Mouse (Mus musculus) heart, embryonic 13.5 days (tissue): ENCODE measurements at regions not wholly inside any gene's neighbourhood (a gene's known extent, or its start where the extent isn't known, plus 50 kb on each side); places are given as distances from the start of the nearest gene placed in this dataset.
"Not testable (repeated sequence)": the region's sequence is repeated elsewhere in the genome, so short reads cannot be mapped to it uniquely, and the experiment has no call there.

Source experiments
- ATAC-seq: fragments of 200-750 bp; cut with Nextera tagmentation; 2 replicates; pipeline ENCODE4 v1.8.0; 2017; ENCODE audit warnings: moderate TSS enrichment; ENCODE audit not compliant: insufficient number of reproducible peaks, low FRiP score, low TSS enrichment; ENCODE audit errors: extremely low read depth
- H3K27ac ChIP-seq: fragments of 300-500 bp; sonication (generic); replicated peaks from 2 replicates; pipeline ENCODE4 v1.5.1; 2015; ENCODE audit warnings: moderate library complexity, mild to moderate bottlenecking, inconsistent platforms
- H3K27me3 ChIP-seq: fragments of 300-500 bp; sonication (generic); replicated peaks from 2 replicates; pipeline ENCODE4 v1.6.1; 2015; ENCODE audit warnings: mild to moderate bottlenecking, inconsistent platforms
- H3K36me3 ChIP-seq: fragments of 300-500 bp; sonication (generic); 2 replicates; pipeline ENCODE4 v1.6.1; 2015; ENCODE audit warnings: mild to moderate bottlenecking, inconsistent platforms
- H3K4me1 ChIP-seq: fragments of 300-500 bp; sonication (generic); 2 replicates; pipeline ENCODE4 v1.6.1; 2015; ENCODE audit warnings: inconsistent platforms
- H3K4me2 ChIP-seq: fragments of 300-500 bp; sonication (generic); 2 replicates; pipeline ENCODE4 v1.6.1; 2015; ENCODE audit warnings: inconsistent platforms, mild to moderate bottlenecking, moderate library complexity
- H3K4me3 ChIP-seq: fragments of 300-500 bp; sonication (generic); 2 replicates; pipeline ENCODE4 v1.5.1; 2015; ENCODE audit warnings: moderate library complexity, mild to moderate bottlenecking, inconsistent platforms
- H3K9ac ChIP-seq: fragments of 300-500 bp; sonication (generic); 2 replicates; pipeline ENCODE4 v1.6.1; 2015; ENCODE audit warnings: inconsistent platforms, mild to moderate bottlenecking, moderate library complexity
- H3K9me3 ChIP-seq: fragments of 300-500 bp; sonication (generic); 2 replicates; pipeline ENCODE4 v1.6.1; 2016; ENCODE audit warnings: inconsistent platforms
- WGBS: fragments of 180-500 bp; shearing (Covaris S2); methylation state at CpG from one replicate; pipeline ENCODE4 v1.1.7; 2015; ENCODE audit warnings: mixed read lengths; 5-methylcytosine and 5-hydroxymethylcytosine counted together

DNA sequence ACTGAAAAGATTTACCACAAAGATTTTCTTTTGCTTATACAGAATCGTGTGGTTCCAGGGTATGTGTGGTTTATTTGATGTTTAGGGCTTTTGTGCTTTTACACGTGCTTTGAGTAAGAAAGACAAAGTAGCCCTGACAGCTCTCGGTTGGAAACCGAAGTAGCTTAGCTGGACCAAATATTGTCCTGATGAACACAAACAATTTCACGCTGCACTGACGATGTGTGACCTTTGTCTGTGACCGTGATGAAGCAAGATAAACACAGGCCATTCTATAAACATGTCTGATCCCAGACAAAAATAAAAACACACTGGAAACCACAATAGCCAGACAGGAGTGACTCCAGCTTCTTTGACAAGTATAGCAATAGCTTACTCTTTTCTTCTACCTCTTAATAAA is 262.2 kb upstream of the Sfrp2 start:
- no peak overlapping the region for H3K9ac ChIP-seq
- H3K27ac ChIP-seq, result no peak overlapping the region
- no peaks in the 10 kb centered on the region for H3K27me3 ChIP-seq
- WGBS, result 63% methylated on average over 7 of the region's 7 CpGs
- H3K4me1 ChIP-seq, result no peaks in the 10 kb centered on the region
- no peak for ATAC-seq
- H3K9me3 ChIP-seq, result no peaks in the 10 kb centered on the region
- H3K4me2 ChIP-seq, result no peak overlapping the region
- H3K4me3 ChIP-seq, result no peak overlapping the region
- H3K36me3 ChIP-seq, result no peaks in the 10 kb centered on the region

DNA sequence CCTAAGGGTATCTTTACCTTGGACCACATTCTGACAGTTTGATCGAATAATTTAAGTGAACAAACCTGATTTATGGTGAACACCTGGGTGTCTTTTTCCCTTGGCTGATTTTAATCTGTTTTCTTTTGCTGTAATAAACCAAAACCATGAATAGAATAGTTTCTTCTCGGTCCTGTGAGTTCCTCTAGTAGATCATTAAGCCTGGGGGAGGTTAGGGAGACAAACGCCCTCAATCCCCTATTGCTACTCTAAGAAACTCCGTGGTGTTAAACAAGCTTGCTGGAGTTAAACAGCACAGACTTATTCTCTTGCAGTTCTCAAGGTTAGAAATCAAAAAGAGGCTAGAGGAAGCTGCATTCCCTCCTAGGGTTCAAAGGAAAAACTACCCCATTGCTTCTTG is 249.5 kb upstream of the Sfrp2 start:
- 0 out of 2 replicates have a peak, but pooled peaks cover 2% of the 10 kb centered on the region for H3K4me1 ChIP-seq

GRCm38 (mm10) chr3:83517914-83518635 is 248.0 kb upstream of the Sfrp2 start:
- Histone ChIP-seq H3K27me3 (no peaks in the 10 kb centered on the region), H3K4me1 (0 out of 2 replicates have a peak, but pooled peaks cover 2% of the 10 kb centered on the region), H3K27ac (no peak overlapping the region), H3K4me2 (no peak overlapping the region), H3K9ac (no peak overlapping the region), H3K4me3 (no peak overlapping the region), H3K9me3 (no peaks in the 10 kb centered on the region), H3K36me3 (no peaks in the 10 kb centered on the region)
- 58% methylated on average over 6 of the region's 6 CpGs for WGBS
- no peak for ATAC-seq

More for the DNA sequence above, 249.5 kb upstream of the Sfrp2 start:
- Histone ChIP-seq H3K36me3 (no peaks in the 10 kb centered on the region), H3K4me3 (no peak overlapping the region), H3K4me2 (no peak overlapping the region), H3K27ac (no peak overlapping the region), H3K9me3 (no peaks in the 10 kb centered on the region), H3K27me3 (no peaks in the 10 kb centered on the region), H3K9ac (no peak overlapping the region)
- WGBS, result 56% methylated on average over 4 of the region's 4 CpGs
- ATAC-seq, result no peak

DNA sequence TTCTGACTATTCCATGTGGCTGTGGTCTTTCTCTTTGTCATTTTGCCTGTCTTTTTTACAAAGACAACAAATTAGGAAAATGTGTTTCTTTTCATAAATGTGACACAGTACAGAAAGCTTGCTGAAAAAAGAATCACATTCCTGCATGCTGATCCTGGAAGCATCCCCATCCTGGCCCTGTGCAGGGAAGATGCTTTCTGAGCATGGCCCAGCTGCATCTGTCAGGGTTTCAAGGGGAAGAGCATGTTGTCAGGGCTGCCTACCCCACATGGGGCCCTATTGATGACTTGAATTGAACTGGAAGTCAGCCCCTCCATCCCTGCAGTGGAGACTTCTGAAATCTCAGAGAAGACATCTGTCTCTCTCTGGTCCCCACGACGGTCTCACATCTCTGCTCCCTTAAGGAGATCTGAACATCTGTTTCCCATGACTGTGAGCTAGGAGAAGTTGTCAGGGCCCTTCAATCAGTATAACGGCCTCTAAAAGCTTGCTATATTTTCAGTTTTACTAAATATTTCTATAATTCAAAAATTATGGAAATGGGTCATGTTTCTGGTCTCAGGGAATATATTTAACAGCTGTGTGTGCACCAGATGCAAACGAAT is 235.8 kb upstream of the Sfrp2 start:
- Histone ChIP-seq H3K36me3 (no peaks in the 10 kb centered on the region), H3K4me3 (no peak overlapping the region), H3K9me3 (no peaks in the 10 kb centered on the region), H3K9ac (no peak overlapping the region), H3K4me1 (no peaks in the 10 kb centered on the region), H3K27ac (no peak overlapping the region), H3K4me2 (no peak overlapping the region), H3K27me3 (no peaks in the 10 kb centered on the region)
- 70% methylated on average over 4 of the region's 4 CpGs for WGBS
- ATAC-seq, result no peak

- H3K4me3 ChIP-seq, H3K9me3 ChIP-seq, H3K27me3 ChIP-seq, H3K4me2 ChIP-seq, H3K9ac ChIP-seq, ATAC-seq, H3K27ac ChIP-seq, H3K36me3 ChIP-seq, H3K4me1 ChIP-seq: not testable (repeated sequence)
- 53% methylated on average over 5 of the region's 5 CpGs for WGBS
Measured at GRCm38 (mm10) chr3:83536624-83537023, 229.5 kb upstream of the Sfrp2 start.

DNA sequence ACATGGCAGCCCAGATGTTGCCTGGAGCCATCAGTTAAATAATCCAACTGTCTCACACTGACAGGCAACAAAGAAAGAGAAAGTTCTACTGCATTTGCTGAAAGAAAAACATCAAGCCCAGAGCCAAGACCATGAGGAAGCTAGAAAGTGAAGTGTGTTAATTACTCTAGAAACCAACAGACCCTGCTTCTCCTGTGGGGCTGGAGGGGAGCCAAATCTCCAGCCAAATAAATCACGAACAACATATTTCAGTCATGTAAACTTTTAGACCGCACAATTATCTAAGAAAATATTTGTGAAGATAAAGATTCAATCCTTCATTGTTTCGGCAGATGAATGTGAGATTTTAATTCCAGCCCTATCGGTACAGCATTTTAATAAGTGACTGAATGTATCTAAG is 228.9 kb upstream of the Sfrp2 start:
- H3K4me1 ChIP-seq, result no peaks in the 10 kb centered on the region
- H3K4me2 ChIP-seq, result no peak overlapping the region
- H3K27me3 ChIP-seq, result no peaks in the 10 kb centered on the region
- no peaks in the 10 kb centered on the region for H3K9me3 ChIP-seq
- no peak overlapping the region for H3K4me3 ChIP-seq
- H3K27ac ChIP-seq, result peak overlapping the region; percentile 42; the same call in 1 of the 2 replicates
- no peak overlapping the region for H3K9ac ChIP-seq
- ATAC-seq, result no peak
- 55% methylated on average over 4 of the region's 4 CpGs for WGBS
- no peaks in the 10 kb centered on the region for H3K36me3 ChIP-seq

- no peaks in the 10 kb centered on the region for H3K9me3 ChIP-seq
Measured at GRCm38 (mm10) chr3:83537711-83538110, 228.4 kb upstream of the Sfrp2 start.

DNA sequence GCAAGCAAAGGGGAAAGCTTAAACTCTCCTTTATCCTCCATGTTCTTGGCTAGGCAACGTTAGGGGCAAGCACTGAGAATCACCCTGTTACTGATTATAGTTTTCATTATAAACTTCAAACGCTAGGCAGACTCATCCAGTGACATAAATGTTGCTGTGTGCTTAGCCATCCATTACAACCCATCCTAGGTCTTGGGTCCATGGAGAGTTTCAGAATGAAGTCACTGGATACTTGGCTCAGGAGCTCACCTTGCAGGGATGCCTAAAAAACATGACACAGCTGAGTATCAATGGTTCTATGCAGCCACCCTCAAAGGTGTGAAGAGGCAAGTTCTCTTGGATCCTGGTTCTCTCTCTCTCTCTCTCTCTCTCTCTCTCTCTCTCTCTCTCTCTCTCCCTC is 227.2 kb upstream of the Sfrp2 start:
- 60% methylated on average over 2 of the region's 2 CpGs for WGBS
- no peak overlapping the region for H3K4me3 ChIP-seq
- no peaks in the 10 kb centered on the region for H3K36me3 ChIP-seq
- no peaks in the 10 kb centered on the region for H3K4me1 ChIP-seq
- no peaks in the 10 kb centered on the region for H3K9me3 ChIP-seq
- H3K4me2 ChIP-seq, result no peak overlapping the region
- no peak overlapping the region for H3K27ac ChIP-seq
- no peak for ATAC-seq
- no peaks in the 10 kb centered on the region for H3K27me3 ChIP-seq
- H3K9ac ChIP-seq, result no peak overlapping the region

More at GRCm38 (mm10) chr3:83537711-83538110, 228.4 kb upstream of the Sfrp2 start:
- no peaks in the 10 kb centered on the region for H3K4me1 ChIP-seq
- H3K36me3 ChIP-seq, result no peaks in the 10 kb centered on the region
- no peak overlapping the region for H3K9ac ChIP-seq
- H3K27ac ChIP-seq, result no peak overlapping the region
- H3K27me3 ChIP-seq, result no peaks in the 10 kb centered on the region
- H3K4me3 ChIP-seq, result no peak overlapping the region
- 74% methylated on average over 7 of the region's 7 CpGs for WGBS
- no peak for ATAC-seq
- no peak overlapping the region for H3K4me2 ChIP-seq

DNA sequence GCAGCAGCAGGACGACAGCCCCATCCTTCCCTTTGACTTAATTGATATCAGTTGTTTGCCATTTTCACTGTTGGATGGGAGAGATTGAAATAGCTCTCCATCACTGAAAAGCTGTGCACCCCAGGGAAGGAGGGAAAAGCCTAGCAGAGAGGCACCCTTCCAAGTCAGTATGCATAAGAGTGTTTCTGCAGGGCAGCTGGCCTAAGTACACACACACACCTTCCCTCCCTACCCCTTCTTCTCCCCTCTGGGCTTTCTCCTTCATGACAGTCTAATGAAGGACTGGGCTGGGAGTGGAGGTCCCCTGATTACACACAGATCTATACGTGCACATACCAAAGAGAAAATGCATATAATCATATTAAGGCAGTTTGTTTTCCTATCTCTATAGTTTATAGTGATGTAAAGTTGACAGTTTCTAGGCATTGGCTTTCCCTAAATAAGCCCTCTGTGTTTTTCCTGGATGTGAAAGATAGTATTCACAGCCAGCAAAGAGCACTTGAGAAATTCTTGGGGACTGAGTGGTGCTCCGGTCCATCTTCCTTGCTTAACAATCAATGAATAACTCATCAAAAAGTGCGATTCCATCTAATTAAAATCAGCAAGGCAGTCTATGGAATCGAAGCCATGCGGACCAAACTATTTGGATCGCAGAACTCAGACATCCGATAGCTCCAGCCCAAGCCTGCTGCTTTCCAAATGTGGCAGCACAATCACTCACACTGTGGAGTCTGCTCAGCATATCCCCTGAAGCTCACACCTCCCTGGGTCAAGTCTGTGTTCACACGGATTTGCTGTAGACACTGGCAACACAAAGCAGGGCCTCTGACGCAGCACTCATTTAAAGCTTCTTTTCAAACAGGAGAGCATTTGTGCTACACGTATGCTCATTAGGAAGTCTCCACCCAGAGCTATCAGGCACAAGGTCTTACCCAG is 224.9 kb upstream of the Sfrp2 start:
- no peaks in the 10 kb centered on the region for H3K9me3 ChIP-seq
- H3K27me3 ChIP-seq, result no peaks in the 10 kb centered on the region
- ATAC-seq, result no peak
- no peaks in the 10 kb centered on the region for H3K4me1 ChIP-seq
- no peak overlapping the region for H3K4me2 ChIP-seq
- peak overlapping the region; percentile 59 for H3K27ac ChIP-seq
- no peak overlapping the region for H3K4me3 ChIP-seq
- no peaks in the 10 kb centered on the region for H3K36me3 ChIP-seq
- no peak overlapping the region for H3K9ac ChIP-seq
- 65% methylated on average over 11 of the region's 11 CpGs for WGBS

- Histone ChIP-seq H3K27me3 (no peaks in the 10 kb centered on the region), H3K9me3 (no peaks in the 10 kb centered on the region), H3K4me2 (no peak overlapping the region), H3K4me1 (peaks cover 19% of the 10 kb centered on the region), H3K36me3 (no peaks in the 10 kb centered on the region), H3K9ac (no peak overlapping the region), H3K27ac (peak overlapping the region; percentile 50), H3K4me3 (no peak overlapping the region)
- no peak for ATAC-seq
- WGBS, result 54% methylated on average over 9 of the region's 9 CpGs
Measured at GRCm38 (mm10) chr3:83552516-83553139, 213.5 kb upstream of the Sfrp2 start.

- H3K4me1 ChIP-seq, result peaks cover 19% of the 10 kb centered on the region
- peak overlapping the region; percentile 64 for H3K27ac ChIP-seq
- WGBS, result 29% methylated on average over 11 of the region's 11 CpGs
- H3K36me3 ChIP-seq, result no peaks in the 10 kb centered on the region
- ATAC-seq, result no peak
- peak overlapping the region; percentile 13 for H3K4me2 ChIP-seq
- no peaks in the 10 kb centered on the region for H3K9me3 ChIP-seq
- no peak overlapping the region for H3K4me3 ChIP-seq
- H3K27me3 ChIP-seq, result no peaks in the 10 kb centered on the region
- no peak overlapping the region for H3K9ac ChIP-seq
Measured at GRCm38 (mm10) chr3:83553858-83554257, 212.3 kb upstream of the Sfrp2 start.
